Mouse (Mus musculus): ENCODE results near the gene Tap1.
"Not testable (repeated sequence)": the region's sequence is repeated elsewhere in the genome, so short reads cannot be mapped to it uniquely, and the experiment has no call there.

Gene Tap1

GRCm38 (mm10) chr17:34205021-34205745 lies 17.8 kb downstream of the Tap1 start:
- no peak for DNase-seq

GRCm38 (mm10) chr17:34205746-34206176 lies 18.4 kb downstream of the Tap1 start:
- no peak for DNase-seq

GRCm38 (mm10) chr17:34206731-34207130 lies 19.4 kb downstream of the Tap1 start:
- DNase-seq: no peak

- DNase-seq: no peak
These were observed 20.1 kb downstream of the Tap1 start for GRCm38 (mm10) chr17:34207456-34207855.

- DNase-seq: no peak
These were observed 20.5 kb downstream of the Tap1 start for GRCm38 (mm10) chr17:34207866-34208265.

GRCm38 (mm10) chr17:34208421-34208820 lies 21.1 kb downstream of the Tap1 start:
- no peak for DNase-seq

- DNase-seq: no peak
These were observed 22.3 kb downstream of the Tap1 start for GRCm38 (mm10) chr17:34209680-34210079.

- no peak for DNase-seq
These were observed 23.2 kb downstream of the Tap1 start for GRCm38 (mm10) chr17:34210599-34210998.

GRCm38 (mm10) chr17:34211746-34212365 lies 24.5 kb downstream of the Tap1 start:
- no peak for DNase-seq

GRCm38 (mm10) chr17:34213936-34214335 lies 26.6 kb downstream of the Tap1 start:
- DNase-seq: no peak

- no peak for DNase-seq
These were observed 27.8 kb downstream of the Tap1 start for GRCm38 (mm10) chr17:34215176-34215575.

- DNase-seq: no peak
These were observed 30.0 kb downstream of the Tap1 start for GRCm38 (mm10) chr17:34217216-34217928.

GRCm38 (mm10) chr17:34217986-34218385 lies 30.6 kb downstream of the Tap1 start:
- DNase-seq: no peak

GRCm38 (mm10) chr17:34218675-34219074 lies 31.3 kb downstream of the Tap1 start:
- no peak for DNase-seq

- DNase-seq: not testable (repeated sequence)
These were observed 31.7 kb downstream of the Tap1 start for GRCm38 (mm10) chr17:34219096-34219495.

GRCm38 (mm10) chr17:34219801-34220200 lies 32.4 kb downstream of the Tap1 start:
- not testable (repeated sequence) for DNase-seq

GRCm38 (mm10) chr17:34220401-34220800 lies 33.0 kb downstream of the Tap1 start:
- not testable (repeated sequence) for DNase-seq

GRCm38 (mm10) chr17:34224816-34225215 lies 37.5 kb downstream of the Tap1 start:
- DNase-seq: no peak

GRCm38 (mm10) chr17:34225426-34225825 lies 38.1 kb downstream of the Tap1 start:
- DNase-seq: no peak

- not testable (repeated sequence) for DNase-seq
These were observed 38.6 kb downstream of the Tap1 start for GRCm38 (mm10) chr17:34225911-34226310.

GRCm38 (mm10) chr17:34230971-34231370 lies 43.6 kb downstream of the Tap1 start:
- not testable (repeated sequence) for DNase-seq

GRCm38 (mm10) chr17:34232021-34232420 lies 44.7 kb downstream of the Tap1 start:
- not testable (repeated sequence) for DNase-seq

GRCm38 (mm10) chr17:34234926-34235325 lies 47.6 kb downstream of the Tap1 start:
- DNase-seq: peak; percentile 23

GRCm38 (mm10) chr17:34236691-34237090 lies 49.3 kb downstream of the Tap1 start:
- DNase-seq: no peak
